Mouse (Mus musculus) heart, embryonic 14.5 days (tissue): ENCODE measurements around the gene Mavs. TPM values are rescaled to one million over a fixed set of nuclear protein-coding genes. Genes with fewer than 3 reads are reported as not detected.

ENCODE experiments used
- ATAC-seq: fragments of 200-750 bp; cut with Nextera tagmentation; 2 replicates; pipeline ENCODE4 v1.8.0; 2017; ENCODE audit warnings: low read depth, moderate TSS enrichment; ENCODE audit not compliant: insufficient number of reproducible peaks, insufficient read depth, low FRiP score
- H3K27ac ChIP-seq, 2 experiments: fragments of 200-500 bp in 1 of 2; fragments of 300-500 bp in 1 of 2; sonication (generic) in 1 of 2; replicated peaks in 1 of 2; 2 replicates each; pipeline ENCODE4 v1.5.1; 2012 to 2014; ENCODE audit warnings: low read depth in 2 of 2, low read length in 2 of 2, control low read depth in 1 of 2, mild to moderate bottlenecking in 1 of 2, mixed read lengths in 1 of 2; ENCODE audit not compliant: control insufficient read depth in 1 of 2, insufficient read depth in 1 of 2
- H3K27me3 ChIP-seq: fragments of 300-500 bp; sonication (generic); 2 replicates; pipeline ENCODE4 v1.6.1; 2014; ENCODE audit warnings: mild to moderate bottlenecking, low read length, control low read depth; ENCODE audit not compliant: control insufficient read depth, insufficient read depth
- H3K36me3 ChIP-seq: fragments of 300-500 bp; sonication (generic); 2 replicates; pipeline ENCODE4 v1.6.1; 2014; ENCODE audit warnings: mild to moderate bottlenecking, control low read depth, low read length, mixed read lengths; ENCODE audit not compliant: control insufficient read depth, insufficient read depth
- H3K4me1 ChIP-seq, 2 experiments: fragments of 200-500 bp in 1 of 2; fragments of 300-500 bp in 1 of 2; sonication (generic) in 1 of 2; 2 replicates each; pipeline ENCODE4 v1.6.1; 2012 to 2014; ENCODE audit warnings: low read length in 2 of 2, control low read depth in 1 of 2, mixed read lengths in 1 of 2; ENCODE audit not compliant: control insufficient read depth in 2 of 2, insufficient read depth in 2 of 2
- H3K4me2 ChIP-seq: fragments of 300-500 bp; sonication (generic); 2 replicates; pipeline ENCODE4 v1.6.1; 2014; ENCODE audit warnings: mild to moderate bottlenecking, low read length
- H3K4me3 ChIP-seq, 2 experiments: fragments of 200-500 bp in 1 of 2; fragments of 300-500 bp in 1 of 2; sonication (generic) in 1 of 2; 2 replicates each; pipeline ENCODE4 v1.5.1; 2012 to 2014; ENCODE audit warnings: low read length in 2 of 2, mild to moderate bottlenecking in 2 of 2, control low read depth in 1 of 2, low read depth in 1 of 2, moderate library complexity in 1 of 2; ENCODE audit not compliant: control insufficient read depth in 1 of 2, insufficient read depth in 1 of 2
- H3K9ac ChIP-seq: fragments of 300-500 bp; sonication (generic); 2 replicates; pipeline ENCODE4 v1.6.1; 2014; ENCODE audit warnings: mild to moderate bottlenecking, low read length
- H3K9me3 ChIP-seq: fragments of 300-500 bp; sonication (generic); 2 replicates; pipeline ENCODE4 v1.6.1; 2016; ENCODE audit warnings: low read length, control low read depth; ENCODE audit not compliant: control insufficient read depth
- WGBS: fragments of 180-500 bp; shearing (Covaris S2); extraction: QIAGEN DNeasy Blood & Tissue Kit; methylation state at CpG from one replicate; pipeline ENCODE4 v1.1.7; 2014; 5-methylcytosine and 5-hydroxymethylcytosine counted together
- polyA plus RNA-seq: library from polyadenylated mRNA; unstranded; fragments of >200 nt; fragmentation: Nextera tagmentation; extraction: Ambion mirVana; gene quantifications from 2 replicates; pipeline ENCODE4 v1.2.1, GENCODE M21; 2014

Mavs gene
- polyA plus RNA-seq, 1 experiment from 2014 or later: 20.0 TPM

- no peak for ATAC-seq
- Histone ChIP-seq H3K36me3 (no peaks in the 10 kb centered on the region), H3K4me1 (peaks cover 14 to 16% of the 10 kb centered on the region in 2 experiments), H3K27ac (no peak overlapping the region), H3K4me3 (no peak overlapping the region), H3K4me2 (no peak overlapping the region), H3K9me3 (no peaks in the 10 kb centered on the region), H3K27me3 (no peaks in the 10 kb centered on the region), H3K9ac (no peak overlapping the region)
- 65% methylated on average over 8 of the region's 8 CpGs for WGBS
These were observed 28.2 kb upstream of the Mavs start for GRCm38 (mm10) chr2:131205521-131206182.

DNA sequence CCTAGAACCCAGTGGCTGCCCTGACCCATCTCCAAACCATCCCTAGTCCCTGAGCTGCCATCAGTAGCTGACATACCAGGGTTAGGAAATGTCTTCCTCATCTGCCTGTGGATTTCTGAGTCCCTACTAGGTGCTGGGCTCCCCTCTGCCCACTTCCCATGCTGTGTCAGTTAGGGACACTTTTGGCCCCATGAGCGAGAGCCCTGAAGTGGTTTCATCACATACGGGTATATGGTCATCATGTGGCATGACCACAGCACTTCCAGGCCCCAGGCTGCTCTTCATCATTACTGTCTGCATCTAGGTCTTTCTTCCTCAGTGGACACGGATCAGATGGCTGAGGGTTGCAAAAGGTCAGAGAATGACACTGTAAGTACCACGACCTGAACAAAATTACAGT lies 27.1 kb upstream of the Mavs start, which contains the start of gene Ap5s1:
TSS of gene Ap5s1 (plus strand) at position 301 of the 400 bp plus-strand sequence.
- Histone ChIP-seq H3K9ac (no peak within 1 kb of the TSS), H3K9me3 (no peaks in the 10 kb centered on the region), H3K4me3 (no peak within 1 kb of the TSS), H3K27ac (no peak within 1 kb of the TSS), H3K27me3 (no peaks in the 10 kb centered on the region), H3K4me1 (peaks cover 18 to 24% of the 10 kb centered on the region in 2 experiments), H3K4me2 (no peak within 1 kb of the TSS), H3K36me3 (no peaks in the 10 kb centered on the region)
- WGBS: 73% methylated on average over 4 of the region's 4 CpGs
- ATAC-seq: no peak

DNA sequence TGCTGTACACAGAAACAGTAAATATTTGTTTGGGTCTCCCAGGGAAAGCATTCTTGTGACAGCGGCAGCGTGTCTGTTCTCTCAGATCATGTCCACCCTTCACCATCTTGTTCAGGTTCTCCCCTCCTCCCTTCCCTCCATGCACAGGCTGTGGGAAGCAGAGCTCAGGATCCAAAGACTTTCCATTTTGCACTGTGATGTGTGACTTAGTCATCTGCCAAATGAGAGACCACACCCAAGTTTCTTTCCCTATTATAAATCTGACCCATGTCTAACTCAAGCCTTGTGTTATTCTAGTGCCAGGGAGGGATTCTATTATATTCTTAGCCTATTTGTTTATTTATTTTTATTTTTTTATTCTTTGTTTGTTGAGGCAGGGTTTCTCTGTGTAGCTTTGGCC lies 25.5 kb upstream of the Mavs start:
- Histone ChIP-seq H3K27me3 (no peaks in the 10 kb centered on the region), H3K4me1 (peaks cover 18 to 27% of the 10 kb centered on the region in 2 experiments)
- WGBS: 90% methylated on average over 2 of the region's 2 CpGs

DNA sequence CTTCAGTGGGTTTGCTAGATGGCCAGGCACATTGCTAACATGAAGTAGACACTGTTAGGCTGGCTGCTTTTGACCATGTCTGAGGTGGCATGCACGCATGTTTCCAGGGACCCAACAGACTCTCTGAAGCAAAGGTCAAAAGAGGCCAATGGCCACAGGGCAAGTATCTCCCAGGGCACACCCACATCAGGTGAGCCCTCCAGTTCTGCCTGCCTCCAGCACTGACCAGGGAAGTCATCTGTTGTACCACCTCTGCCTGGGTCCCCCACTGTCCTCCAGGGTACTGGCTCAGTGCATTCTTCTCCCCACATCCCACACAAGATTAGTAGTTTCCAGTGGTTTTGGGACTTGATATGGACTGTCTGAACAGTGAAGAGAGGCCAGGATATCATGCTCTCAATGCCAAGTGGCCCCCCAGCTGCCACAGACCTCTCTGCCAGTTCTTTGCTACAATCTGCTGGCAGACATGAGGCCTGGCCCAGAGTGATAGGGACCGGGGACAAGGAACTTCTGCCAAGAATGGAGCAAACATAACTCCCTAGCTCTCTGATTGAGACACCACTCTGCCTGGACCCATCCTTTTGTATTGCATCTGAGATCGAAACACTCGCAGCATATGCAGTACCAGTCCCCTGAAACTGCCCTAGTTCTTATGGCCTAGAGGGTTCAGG lies 24.6 kb upstream of the Mavs start:
- H3K27ac ChIP-seq: peak overlapping the region; percentile 85 to 90
- H3K36me3 ChIP-seq: peaks cover 20% of the 10 kb centered on the region
- no peak for ATAC-seq
- peaks cover 18 to 27% of the 10 kb centered on the region in 2 experiments for H3K4me1 ChIP-seq
- H3K27me3 ChIP-seq: no peaks in the 10 kb centered on the region
- 68% methylated on average over 4 of the region's 4 CpGs for WGBS
- H3K4me3 ChIP-seq: no peak overlapping the region
- H3K4me2 ChIP-seq: peak overlapping the region; percentile 70
- H3K9me3 ChIP-seq: no peaks in the 10 kb centered on the region
- H3K9ac ChIP-seq: peak overlapping the region; percentile 85

More for the DNA sequence above, 25.5 kb upstream of the Mavs start:
- H3K9ac ChIP-seq: no peak overlapping the region
- H3K36me3 ChIP-seq: peaks cover 12% of the 10 kb centered on the region
- no peak overlapping the region for H3K4me2 ChIP-seq
- ATAC-seq: no peak
- H3K27ac ChIP-seq: no peak overlapping the region
- H3K9me3 ChIP-seq: no peaks in the 10 kb centered on the region
- H3K4me3 ChIP-seq: no peak overlapping the region

DNA sequence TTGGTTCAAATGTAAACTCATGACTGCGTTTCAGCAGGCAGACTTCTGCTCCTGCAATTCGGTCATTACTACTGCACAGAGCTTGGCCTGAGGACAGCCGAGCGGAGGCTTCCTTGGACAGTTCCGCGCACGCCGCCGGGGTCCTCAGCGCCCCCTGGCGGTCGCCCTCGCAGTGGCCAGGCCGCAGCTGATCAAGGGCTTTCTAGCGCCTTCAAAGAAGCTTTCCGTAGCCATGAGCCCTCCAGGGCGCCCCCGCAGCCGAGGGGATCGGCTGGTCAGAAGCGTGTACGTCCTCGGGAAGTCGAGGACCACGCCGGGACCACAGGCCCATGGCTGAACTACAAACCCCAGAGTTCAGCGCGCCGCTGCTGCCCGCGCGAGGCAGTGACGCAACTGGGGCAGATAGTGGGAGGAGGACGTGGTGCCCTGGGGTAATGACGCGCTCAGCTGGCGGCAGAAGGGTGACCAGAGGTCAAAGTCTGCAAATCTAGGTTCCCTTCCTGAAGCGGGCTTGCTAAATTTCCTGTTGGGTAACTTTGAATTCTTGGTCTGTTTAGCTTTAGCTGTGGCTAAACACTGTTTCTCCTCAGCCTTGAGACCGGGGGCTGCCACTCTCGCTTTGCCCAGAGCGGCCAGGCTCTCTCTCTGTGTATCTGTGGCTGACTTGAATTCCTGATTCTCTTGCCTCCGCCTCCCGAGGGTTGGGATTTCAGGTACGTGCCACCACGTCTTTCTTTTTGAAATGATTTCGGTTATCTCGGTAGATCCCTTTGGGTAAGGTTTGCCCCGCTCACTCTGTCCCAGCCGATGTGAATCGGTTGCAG lies 23.7 kb upstream of the Mavs start:
- peak overlapping the region; percentile 85 to 90 for H3K27ac ChIP-seq
- WGBS: under 1% methylated on average over 50 of the region's 50 CpGs
- ATAC-seq: peak; percentile 96

DNA sequence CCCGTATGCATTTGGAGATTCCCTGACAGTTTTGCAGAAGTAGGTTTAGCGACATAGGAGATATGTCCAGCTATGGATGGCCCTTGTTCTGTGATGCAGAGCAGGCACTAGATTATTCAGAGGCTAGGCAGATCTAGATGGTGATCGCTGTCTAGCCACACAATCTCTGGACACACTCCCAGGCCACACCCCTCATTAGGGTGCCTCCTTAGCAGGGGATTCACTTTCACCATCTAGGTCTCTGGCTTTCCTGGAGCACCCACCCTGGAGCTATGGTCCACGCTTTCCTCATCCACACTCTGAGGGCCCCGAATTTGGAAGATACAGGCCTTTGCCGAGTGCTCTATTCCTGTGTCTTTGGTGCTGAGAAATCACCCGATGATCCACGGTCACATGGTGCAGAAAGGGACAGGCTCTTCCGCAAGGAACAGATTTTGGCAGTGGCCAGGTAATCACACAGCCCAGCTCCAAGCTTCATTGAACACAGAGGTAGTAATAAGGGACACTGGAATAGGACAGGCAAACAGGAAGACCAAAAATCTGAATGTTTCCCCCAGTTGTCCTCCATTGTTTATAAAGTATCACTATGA lies 22.7 kb upstream of the Mavs start:
- 54% methylated on average over 9 of the region's 9 CpGs for WGBS
- H3K4me2 ChIP-seq: peak overlapping the region; percentile 70
- peak overlapping the region; percentile 62 to 64 for H3K4me3 ChIP-seq
- H3K27ac ChIP-seq: peak overlapping the region; percentile 85 to 90; a peak in 3 of 4 replicates
- peaks cover 7 to 22% of the 10 kb centered on the region in 2 experiments; a peak in 2 of 4 replicates for H3K4me1 ChIP-seq
- H3K9me3 ChIP-seq: no peaks in the 10 kb centered on the region
- ATAC-seq: no peak
- peaks cover 25% of the 10 kb centered on the region for H3K36me3 ChIP-seq
- H3K27me3 ChIP-seq: no peaks in the 10 kb centered on the region
- peak overlapping the region; percentile 85 for H3K9ac ChIP-seq

More for the DNA sequence above, 23.7 kb upstream of the Mavs start:
- Histone ChIP-seq H3K4me1 (peaks cover 10 to 18% of the 10 kb centered on the region in 2 experiments), H3K4me2 (peak overlapping the region; percentile 70), H3K4me3 (peak overlapping the region; percentile 62 to 64), H3K27me3 (no peaks in the 10 kb centered on the region), H3K36me3 (peaks cover 25% of the 10 kb centered on the region), H3K9me3 (no peaks in the 10 kb centered on the region), H3K9ac (peak overlapping the region; percentile 85)

DNA sequence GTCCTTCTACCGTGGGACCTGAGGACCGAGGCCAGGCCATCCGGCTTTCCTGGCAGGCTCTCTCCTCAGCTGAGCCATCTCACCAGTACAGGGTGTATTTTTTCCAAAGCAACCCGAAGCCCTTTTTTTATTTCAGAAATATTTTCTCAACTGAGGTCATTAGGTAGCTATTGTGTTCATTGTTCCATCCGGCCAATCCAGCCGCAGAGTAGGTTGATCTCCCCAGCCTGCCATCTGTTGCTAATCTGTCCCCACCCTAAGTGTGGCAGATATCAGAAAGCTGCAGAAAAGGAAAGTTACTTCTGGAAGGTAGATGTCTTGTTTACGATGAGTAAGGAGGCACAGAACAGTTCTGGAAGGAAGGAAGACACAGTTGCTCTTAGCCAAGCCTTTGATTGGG lies 20.1 kb upstream of the Mavs start:
- Histone ChIP-seq H3K4me3 (no peak overlapping the region), H3K9me3 (no peaks in the 10 kb centered on the region), H3K9ac (0 out of 2 replicates have a peak overlapping the region, but pooled peaks have one; percentile 4), H3K27me3 (no peaks in the 10 kb centered on the region), H3K4me1 (peaks cover 7 to 26% of the 10 kb centered on the region in 2 experiments; a peak in 2 of 4 replicates), H3K4me2 (no peak overlapping the region), H3K27ac (0 out of 4 replicates have a peak overlapping the region, but pooled peaks have one; percentile 10 to 37), H3K36me3 (peaks cover 25% of the 10 kb centered on the region)
- WGBS: 64% methylated on average over 7 of the region's 7 CpGs
- ATAC-seq: no peak
